Mouse (Mus musculus): ENCODE data around the gene Kcnip3. TPM values are rescaled to one million over a fixed set of nuclear protein-coding genes. Genes with fewer than 3 reads are reported as not detected.

Kcnip3 gene
- total RNA-seq, 2 experiments from 2014 or later = 19.5 to 50.0 TPM

- peak; percentile 42 for ATAC-seq (replicated peaks; ENCODE audit: poor library complexity, severe bottlenecking)
These were observed 3.1 kb downstream of the Kcnip3 start for GRCm38 (mm10) chr2:127518831-127519230.

- ATAC-seq (replicated peaks; ENCODE audit: poor library complexity, severe bottlenecking) = peak; percentile 31
These were observed 3.6 kb downstream of the Kcnip3 start for GRCm38 (mm10) chr2:127518273-127518672.

GRCm38 (mm10) chr2:127517081-127517480 is 4.8 kb downstream of the Kcnip3 start:
- ATAC-seq (replicated peaks; ENCODE audit: poor library complexity, severe bottlenecking) = no peak

- ATAC-seq (replicated peaks; ENCODE audit: poor library complexity, severe bottlenecking) = no peak
These were observed 7.3 kb downstream of the Kcnip3 start for GRCm38 (mm10) chr2:127514380-127515124.

GRCm38 (mm10) chr2:127513244-127513643 is 8.7 kb downstream of the Kcnip3 start:
- no peak for ATAC-seq (replicated peaks; ENCODE audit: poor library complexity, severe bottlenecking)

- ATAC-seq (replicated peaks; ENCODE audit: poor library complexity, severe bottlenecking) = no peak
These were observed 10.5 kb downstream of the Kcnip3 start for GRCm38 (mm10) chr2:127511426-127511825.

- ATAC-seq (replicated peaks; ENCODE audit: poor library complexity, severe bottlenecking) = peak; percentile 20; the same call in 1 of the 2 replicates
These were observed 13.8 kb downstream of the Kcnip3 start for GRCm38 (mm10) chr2:127507967-127508660.

- peak; percentile 60 for ATAC-seq (replicated peaks; ENCODE audit: poor library complexity, severe bottlenecking)
These were observed 14.7 kb downstream of the Kcnip3 start for GRCm38 (mm10) chr2:127507077-127507774.

- peak; percentile 69 for ATAC-seq (replicated peaks; ENCODE audit: poor library complexity, severe bottlenecking)
These were observed 15.7 kb downstream of the Kcnip3 start for GRCm38 (mm10) chr2:127506131-127506632.

GRCm38 (mm10) chr2:127505196-127505595 is 16.7 kb downstream of the Kcnip3 start:
- peak; percentile 39 for ATAC-seq (replicated peaks; ENCODE audit: poor library complexity, severe bottlenecking)

- no peak for ATAC-seq (replicated peaks; ENCODE audit: poor library complexity, severe bottlenecking)
These were observed 17.9 kb downstream of the Kcnip3 start for GRCm38 (mm10) chr2:127503751-127504549.

- ATAC-seq (replicated peaks; ENCODE audit: poor library complexity, severe bottlenecking) = peak; percentile 43
These were observed 20.8 kb downstream of the Kcnip3 start for GRCm38 (mm10) chr2:127501061-127501460.

GRCm38 (mm10) chr2:127498750-127499149 is 23.1 kb downstream of the Kcnip3 start:
- no peak for ATAC-seq (replicated peaks; ENCODE audit: poor library complexity, severe bottlenecking)

- no peak for ATAC-seq (replicated peaks; ENCODE audit: poor library complexity, severe bottlenecking)
These were observed 25.6 kb downstream of the Kcnip3 start for GRCm38 (mm10) chr2:127496321-127496720.

GRCm38 (mm10) chr2:127484476-127485170 is 37.3 kb downstream of the Kcnip3 start:
- ATAC-seq (replicated peaks; ENCODE audit: poor library complexity, severe bottlenecking) = peak; percentile 45

- ATAC-seq (replicated peaks; ENCODE audit: poor library complexity, severe bottlenecking) = peak; percentile 25
These were observed 38.9 kb downstream of the Kcnip3 start for GRCm38 (mm10) chr2:127483001-127483400.

GRCm38 (mm10) chr2:127482533-127482911 is 39.4 kb downstream of the Kcnip3 start:
- peak; percentile 81 for ATAC-seq (replicated peaks; ENCODE audit: poor library complexity, severe bottlenecking)

GRCm38 (mm10) chr2:127481841-127482532 is 39.9 kb downstream of the Kcnip3 start:
- 0 out of 2 replicates have a peak, but pooled peaks have one; percentile 1 for ATAC-seq (replicated peaks; ENCODE audit: poor library complexity, severe bottlenecking)

GRCm38 (mm10) chr2:127479763-127480162 is 42.1 kb downstream of the Kcnip3 start:
- no peak for ATAC-seq (replicated peaks; ENCODE audit: poor library complexity, severe bottlenecking)

All from granulocyte monocyte progenitor cell, adult 5-6 weeks (primary cell).